Mouse (Mus musculus) mouse embryonic stem cell (cell line): ENCODE data around the gene Gm19935.

Experiments used
- in situ Hi-C, 2 experiments: fragments of 300-500 bp; cut with MboI; formaldehyde crosslinking; loops; 1 replicate in 1 of 2; 3 replicates in 1 of 2; pipeline ENCODE4 v1.14.3; 2019 to 2020; ENCODE audit warnings: low sequenced_read_pairs in 2 of 2, low pct_unique_long_range_greater_than_20kb in 1 of 2, mixed read lengths in 1 of 2; ENCODE audit not compliant: unreplicated experiment in 1 of 2

Gene Gm19935

DNA sequence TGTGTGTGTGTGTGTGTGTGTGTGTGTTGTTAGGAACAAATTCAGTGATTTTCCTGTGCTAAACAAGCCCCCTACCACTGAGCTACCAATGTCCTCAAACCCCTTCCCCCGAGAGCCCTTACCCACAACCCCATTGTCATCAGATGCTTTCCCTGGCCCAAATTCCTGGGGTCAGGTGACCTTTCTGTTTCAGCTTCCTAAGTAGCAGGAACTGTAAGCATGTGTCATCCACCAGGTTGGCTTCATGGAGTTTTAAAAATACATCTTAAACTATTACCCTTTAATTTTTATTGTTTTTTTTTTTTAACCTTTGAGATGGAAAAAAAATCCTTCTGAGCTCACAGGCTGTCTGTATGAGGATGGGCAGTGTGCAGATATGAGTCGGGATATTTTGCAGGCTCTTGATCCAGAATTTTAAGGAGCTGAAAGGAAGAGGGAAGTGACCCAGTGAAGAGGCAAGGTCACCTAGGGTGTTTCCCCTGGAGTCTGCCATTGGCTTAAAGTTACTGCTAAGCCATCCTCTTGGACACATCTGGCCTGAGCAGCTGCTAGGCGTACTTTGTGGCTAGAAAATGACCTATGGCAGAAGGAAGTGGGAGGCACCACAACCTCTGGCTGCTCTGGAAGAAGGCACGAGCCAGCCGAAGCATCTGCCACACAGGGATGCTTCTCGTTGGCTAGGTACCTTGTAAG, 16.6 kb upstream of the Gm19935 start:
- in situ Hi-C loops: loop anchor here (10.0 to 25.0 kb wide), 2 partner anchors 101 to 104 kb away; no protein-coding TSS in a partner anchor

DNA sequence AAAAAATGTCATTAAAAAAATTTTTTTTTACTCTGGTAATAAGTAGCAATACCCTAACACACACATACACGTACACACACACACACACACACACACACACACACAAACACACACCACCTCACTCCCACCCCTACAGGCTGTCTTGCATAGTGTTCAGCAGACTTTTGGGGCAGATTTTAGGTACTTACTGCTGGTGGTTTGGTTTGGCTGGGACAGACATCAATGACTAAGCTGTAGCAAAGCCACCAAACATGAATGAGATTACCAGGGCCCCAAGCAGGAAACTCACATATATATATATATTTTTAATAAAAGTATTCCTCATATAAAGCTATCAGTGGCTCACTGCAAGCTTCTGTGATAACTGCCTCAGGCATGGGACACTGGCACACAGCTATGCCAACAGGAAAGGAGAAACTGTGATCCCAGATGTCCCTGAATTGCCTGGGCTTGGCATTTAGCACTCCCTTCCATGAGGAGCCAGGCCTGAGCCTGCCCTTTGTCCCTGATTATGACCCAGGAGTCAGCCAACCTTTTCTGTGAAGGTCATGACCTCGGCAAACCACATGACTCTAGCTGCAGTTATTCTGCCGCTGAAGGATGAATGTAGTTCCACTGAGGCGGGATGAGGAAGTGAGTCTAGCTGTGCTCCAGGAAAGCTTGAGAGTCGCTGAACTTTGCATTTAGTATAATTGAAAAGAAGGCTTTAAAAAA, 15.5 kb upstream of the Gm19935 start:
- in situ Hi-C loops: loop anchor here (10.0 to 25.0 kb wide), 2 partner anchors 102 to 105 kb away; no protein-coding TSS in a partner anchor

DNA sequence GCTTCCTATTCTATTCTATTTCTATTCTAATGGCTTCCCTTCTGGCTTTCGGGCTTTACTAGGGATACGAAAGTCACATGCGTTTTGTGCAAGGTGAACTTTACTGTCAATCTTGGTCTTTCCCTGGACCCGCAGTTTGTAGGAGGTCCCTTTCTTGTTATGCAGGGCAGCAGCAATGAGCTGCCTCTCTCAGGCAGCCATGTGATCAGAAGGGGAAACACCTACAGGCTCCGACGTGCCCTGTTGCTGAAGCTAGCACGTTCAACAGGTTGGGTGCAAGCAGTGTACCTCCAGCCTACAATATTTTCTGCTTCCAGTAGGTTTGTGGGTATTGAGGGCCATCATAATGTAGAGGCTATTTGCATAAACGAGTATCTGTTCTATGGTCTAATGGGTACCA, 13.8 kb upstream of the Gm19935 start:
- in situ Hi-C loops: loop anchor here (10.0 to 25.0 kb wide), 2 partner anchors 104 to 106 kb away; no protein-coding TSS in a partner anchor

DNA sequence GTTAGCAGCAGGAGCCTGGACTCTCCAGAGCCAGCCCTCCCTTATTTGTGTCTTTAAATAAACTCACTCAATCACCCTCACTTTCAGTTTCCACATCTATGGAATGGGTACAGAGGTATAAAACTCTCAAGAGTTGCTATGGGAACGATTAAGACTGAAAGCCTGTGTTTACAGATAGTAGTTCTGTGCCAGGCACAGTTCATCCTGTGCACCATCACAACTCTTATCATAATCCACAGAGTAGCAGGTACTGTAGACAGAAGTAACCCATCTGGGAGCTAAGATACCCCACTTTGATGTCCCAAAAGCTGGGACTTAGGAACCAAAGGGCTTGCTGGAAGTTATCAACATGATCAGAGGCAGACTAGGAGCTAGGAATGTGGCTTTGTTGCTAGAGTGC, 12.6 kb upstream of the Gm19935 start:
- in situ Hi-C loops: loop anchor here (10.0 to 25.0 kb wide), 2 partner anchors 105 to 107 kb away; no protein-coding TSS in a partner anchor

DNA sequence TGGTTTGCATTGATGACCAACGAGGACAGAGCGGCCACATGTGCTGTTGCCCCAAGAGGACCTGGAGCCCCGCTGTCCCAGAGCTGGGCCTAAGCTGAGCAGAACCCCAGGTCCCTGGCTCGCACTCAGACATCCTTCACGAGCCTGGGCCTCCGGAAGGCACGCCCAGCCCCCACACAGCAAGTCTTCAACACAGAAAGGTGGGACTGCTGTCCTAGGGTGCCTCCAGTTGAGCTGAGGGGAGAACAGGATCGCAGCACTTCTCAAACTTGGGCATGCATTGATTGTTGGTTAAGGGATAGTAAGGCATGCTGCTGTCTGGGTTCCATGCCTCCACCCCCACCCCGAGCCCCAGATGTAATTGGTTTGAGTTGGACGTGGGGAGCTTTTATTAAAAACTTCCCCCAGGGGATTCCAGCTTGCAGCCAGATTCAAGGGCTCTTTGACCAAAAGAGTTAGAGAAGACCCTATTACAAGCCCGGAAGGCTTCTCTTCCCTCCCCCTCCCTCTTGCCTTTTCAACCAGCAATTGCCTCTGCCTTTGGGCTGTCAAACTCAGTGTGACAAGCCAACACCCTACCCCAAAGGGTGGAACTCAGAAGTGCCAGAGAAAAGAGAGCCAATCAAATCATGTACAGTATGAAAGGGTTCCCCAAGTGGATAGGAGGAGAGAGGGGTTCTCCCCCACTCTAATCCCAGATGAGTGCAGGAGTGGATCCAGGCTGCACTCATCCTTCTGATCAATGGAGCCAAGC, 12.0 kb upstream of the Gm19935 start:
- in situ Hi-C loops: loop anchor here in 1 of 2 experiments (25.0 kb wide), 1 partner anchor 108 kb away; no protein-coding TSS in a partner anchor

DNA sequence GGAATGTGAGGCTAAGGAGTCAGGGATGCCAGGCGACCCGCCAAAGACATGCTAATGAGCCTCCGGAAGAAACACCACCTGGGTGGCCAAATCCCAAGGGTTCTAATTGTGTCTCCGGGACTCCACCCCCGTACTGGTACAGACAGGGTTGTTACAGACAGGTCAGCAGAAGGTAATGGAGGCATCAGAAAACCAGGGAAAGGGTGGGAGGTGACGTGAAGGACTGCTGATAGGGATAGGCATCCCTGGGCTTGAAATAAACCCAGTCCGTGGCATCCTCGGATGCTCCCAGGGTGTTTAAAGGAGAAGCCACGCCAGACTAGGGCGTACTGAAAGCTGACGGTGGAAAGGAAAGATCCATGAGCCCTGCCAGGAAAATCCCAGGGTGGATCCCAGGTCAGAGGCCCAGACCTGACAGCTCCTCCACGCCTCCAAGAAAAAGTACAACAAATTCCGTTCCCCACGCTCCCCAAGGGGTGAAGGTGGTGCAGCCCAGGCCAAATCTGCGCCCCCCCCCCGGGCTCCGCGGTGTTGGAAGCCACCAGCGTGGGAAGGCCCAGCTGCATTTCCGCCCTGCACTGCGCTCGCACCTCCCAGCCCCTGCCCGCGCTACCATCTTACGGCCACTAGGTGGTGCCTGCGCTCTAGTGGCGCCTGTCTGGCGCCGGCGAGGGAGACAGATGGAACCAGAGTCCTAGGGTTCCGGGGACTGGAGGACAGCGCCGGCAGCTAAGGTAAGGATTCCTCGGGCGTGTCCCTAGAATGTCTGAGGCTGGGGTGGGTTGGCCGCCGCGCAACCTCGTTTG, 11.2 kb upstream of the Gm19935 start, which contains the start of gene Chd9:
Gene Chd9, plus strand, starts transcription at position 172 of the 806 bp plus-strand sequence.
- in situ Hi-C loops: loop anchor here in 1 of 2 experiments (25.0 kb wide), 1 partner anchor 109 kb away; no protein-coding TSS in a partner anchor

DNA sequence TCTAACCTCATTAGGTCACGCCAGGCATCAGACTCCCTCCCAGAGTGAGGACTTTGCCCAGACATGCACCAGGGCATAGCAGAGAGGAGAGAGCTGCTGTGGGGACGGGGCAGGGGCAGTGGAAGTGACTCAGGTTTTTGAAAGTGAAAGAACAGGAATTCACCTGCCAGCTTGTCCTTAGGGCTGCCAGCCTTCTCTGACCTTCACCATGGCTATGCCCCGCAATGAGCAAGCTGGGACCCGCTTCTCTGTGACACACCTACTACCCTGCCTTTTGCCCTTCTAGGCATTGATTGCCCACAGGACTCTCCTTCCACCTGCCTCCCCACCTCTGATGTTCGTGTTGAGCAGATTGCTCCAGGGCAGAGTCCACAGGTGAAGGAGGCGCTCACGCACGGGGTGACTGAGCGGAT, 8.3 kb upstream of the Gm19935 start:
- in situ Hi-C loops: loop anchor here in 1 of 2 experiments (25.0 kb wide), 1 partner anchor 112 kb away; no protein-coding TSS in a partner anchor

DNA sequence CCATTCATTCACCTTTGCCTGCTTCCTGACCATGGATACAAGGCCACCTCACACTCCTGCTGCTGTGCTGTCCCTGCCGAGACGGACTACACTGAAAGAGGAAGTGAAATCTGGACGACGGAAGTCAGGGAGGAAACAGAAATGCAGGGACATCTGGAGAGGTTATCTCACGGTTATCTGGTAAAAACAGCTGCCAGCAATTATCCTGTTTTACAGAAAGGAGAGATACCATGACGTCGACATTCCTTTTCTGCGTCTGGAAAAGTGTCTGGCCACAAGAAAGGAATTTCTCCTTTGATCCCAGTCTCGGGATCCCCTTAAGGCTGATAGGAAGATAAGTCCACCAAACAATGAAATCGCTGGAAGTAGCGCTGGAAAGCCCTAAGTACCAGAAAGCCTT, 5.2 kb upstream of the Gm19935 start:
- in situ Hi-C loops: loop anchor here in 1 of 2 experiments (25.0 kb wide), 1 partner anchor 315 kb away; no protein-coding TSS in a partner anchor

DNA sequence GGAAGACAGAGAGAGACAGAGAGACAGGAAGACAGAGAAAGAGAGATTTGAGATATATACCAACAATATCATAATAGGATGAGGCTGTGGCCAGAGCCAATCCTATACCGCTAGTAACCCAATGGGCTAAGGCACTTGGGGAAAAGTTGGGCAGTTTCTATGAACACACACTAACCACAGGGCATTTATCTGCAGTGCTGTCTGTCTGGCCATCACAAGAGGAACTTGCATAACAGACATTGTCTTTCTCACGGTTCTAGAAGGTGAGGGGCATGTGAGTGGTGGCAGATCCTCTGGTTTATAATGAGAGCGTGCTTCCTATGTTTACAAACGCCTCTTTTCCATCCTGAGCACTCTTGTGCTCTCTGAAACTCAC, 3.1 kb upstream of the Gm19935 start:
- in situ Hi-C loops: loop anchor here in 1 of 2 experiments (25.0 kb wide), 1 partner anchor 317 kb away; no protein-coding TSS in a partner anchor

DNA sequence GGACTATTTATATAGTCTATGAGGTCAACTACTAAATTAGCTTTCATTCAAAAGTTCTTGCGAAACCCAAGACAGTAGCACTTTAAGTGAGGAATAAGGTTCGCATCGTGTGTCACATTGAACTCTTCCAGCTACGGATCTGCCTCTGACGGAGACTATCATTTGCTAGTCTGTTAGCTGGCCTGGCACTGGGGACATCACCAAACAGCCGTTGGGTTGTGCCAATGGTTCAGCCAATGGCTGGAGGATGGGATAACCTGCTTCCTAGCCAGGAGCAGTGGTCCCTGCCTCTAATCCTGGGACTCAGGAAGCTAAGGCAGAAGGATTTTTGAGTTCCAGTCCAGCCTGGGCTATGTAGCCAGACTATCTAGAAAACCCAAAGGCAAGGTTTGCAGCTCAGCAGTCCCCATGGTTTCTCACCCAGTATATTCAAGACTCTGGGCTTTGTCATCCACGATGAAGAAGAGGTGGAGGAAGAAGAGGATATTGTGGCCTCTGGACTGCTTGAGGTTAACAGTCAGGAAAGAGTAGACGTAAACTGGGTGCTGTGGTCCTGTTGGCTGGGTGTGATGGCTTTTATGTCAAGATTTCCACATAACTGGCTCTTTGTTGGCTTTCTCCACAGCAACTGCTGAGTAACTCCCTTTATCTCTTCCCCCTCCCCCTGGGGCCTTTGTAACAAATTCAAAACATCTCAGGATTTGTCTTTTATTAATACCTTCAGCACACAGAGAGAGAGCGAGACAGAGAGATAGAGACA, 2.5 kb upstream of the Gm19935 start:
- in situ Hi-C loops: loop anchor here in 1 of 2 experiments (25.0 kb wide), 1 partner anchor 318 kb away; no protein-coding TSS in a partner anchor

DNA sequence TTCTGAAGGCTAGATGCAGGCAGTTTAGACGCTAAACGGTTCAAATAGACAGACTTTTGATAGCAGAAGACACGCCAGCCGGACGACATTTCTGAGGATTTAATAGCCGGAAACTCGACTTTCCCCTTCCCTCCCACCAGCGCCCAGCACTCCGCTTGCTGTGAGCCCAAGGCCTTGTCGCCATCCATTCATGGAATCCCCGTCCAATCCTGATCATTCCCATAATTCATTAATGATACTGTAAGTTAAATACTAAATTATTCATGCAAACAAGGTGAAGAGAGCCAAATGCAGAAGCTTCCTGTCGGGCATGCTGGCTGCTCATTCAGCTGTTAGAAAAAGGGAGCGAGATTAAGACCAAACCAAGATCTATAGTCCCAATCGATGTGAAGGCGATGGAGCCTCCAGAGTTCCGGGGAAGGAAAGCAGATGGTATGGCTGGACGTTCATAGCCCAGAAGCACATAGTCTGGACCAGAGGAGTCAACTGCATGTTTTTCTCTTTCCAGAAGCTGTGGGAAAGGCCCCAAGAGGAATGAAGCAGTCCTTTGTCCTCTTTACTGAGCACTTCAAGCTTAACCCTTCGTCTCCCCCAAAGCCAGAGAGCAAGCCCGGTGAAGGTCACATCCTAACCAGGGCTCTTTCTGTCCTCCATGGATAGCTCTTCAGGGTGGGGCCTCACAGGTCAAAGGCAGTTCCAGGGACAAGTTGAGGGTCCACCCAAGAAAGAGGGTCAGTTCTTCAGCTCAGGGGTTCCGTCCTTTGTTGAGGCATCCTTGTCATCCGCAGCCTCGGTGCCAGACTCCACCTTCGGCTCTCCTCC, 921 bp downstream of the Gm19935 start:
- in situ Hi-C loops: loop anchor here in 1 of 2 experiments (25.0 kb wide), 1 partner anchor 321 kb away; no protein-coding TSS in a partner anchor

DNA sequence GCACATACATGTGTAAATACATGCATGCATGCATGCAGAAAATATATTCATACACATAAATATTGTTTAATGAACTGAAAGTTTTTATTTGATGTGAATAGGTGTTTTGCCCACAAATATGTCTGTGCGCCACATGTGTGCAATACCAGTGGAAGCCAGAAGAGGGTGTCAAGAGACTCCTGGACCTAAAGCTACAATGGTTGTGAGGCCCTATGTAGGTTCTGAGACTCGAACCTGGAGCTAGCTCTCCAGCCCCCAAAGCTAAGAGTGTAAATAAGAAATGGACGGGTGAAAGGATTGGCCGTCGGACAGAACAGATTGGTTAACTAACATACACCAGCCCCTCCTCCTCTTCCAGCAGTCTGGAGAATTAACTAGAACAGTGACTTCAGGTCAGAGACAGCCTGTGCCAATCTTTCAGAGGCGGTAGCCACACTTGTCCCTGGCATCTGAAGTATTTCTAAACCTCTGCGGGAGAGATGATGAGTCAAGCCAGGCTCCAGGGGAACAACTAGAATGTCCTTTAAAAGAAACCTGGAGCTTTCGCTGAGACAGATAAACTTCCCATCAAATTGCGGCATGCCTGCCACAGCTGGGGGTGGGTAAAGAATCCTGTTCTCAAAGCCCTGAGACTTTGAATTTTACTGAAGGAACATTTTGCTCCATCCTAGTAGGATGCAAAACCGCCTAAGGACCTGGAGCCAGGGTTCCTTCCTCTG, 3.4 kb downstream of the Gm19935 start:
- in situ Hi-C loops: loop anchor here in 1 of 2 experiments (25.0 kb wide), 1 partner anchor 324 kb away; no protein-coding TSS in a partner anchor

DNA sequence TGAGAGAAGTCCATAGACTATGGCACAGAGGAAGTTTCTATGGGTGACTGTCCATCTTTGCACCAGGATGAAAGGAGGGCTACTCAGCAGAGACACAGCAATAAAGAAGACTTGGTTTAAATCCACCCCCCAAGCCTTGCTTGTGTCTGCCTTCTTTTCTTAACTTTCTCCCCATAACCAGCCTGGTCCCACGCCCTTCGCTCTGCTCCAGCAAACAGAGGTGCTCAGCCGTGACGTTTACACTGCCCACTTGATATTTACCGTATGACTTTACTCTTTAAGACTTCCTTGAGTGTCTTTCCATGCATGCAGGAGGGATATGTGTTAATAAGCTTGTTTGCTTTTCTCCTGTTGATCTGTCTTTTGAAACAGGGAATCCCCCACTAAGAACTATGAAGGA, 17.7 kb downstream of the Gm19935 start:
- in situ Hi-C loops: loop anchor here in 1 of 2 experiments (10.0 kb wide), 1 partner anchor 795 kb away; no protein-coding TSS in a partner anchor

DNA sequence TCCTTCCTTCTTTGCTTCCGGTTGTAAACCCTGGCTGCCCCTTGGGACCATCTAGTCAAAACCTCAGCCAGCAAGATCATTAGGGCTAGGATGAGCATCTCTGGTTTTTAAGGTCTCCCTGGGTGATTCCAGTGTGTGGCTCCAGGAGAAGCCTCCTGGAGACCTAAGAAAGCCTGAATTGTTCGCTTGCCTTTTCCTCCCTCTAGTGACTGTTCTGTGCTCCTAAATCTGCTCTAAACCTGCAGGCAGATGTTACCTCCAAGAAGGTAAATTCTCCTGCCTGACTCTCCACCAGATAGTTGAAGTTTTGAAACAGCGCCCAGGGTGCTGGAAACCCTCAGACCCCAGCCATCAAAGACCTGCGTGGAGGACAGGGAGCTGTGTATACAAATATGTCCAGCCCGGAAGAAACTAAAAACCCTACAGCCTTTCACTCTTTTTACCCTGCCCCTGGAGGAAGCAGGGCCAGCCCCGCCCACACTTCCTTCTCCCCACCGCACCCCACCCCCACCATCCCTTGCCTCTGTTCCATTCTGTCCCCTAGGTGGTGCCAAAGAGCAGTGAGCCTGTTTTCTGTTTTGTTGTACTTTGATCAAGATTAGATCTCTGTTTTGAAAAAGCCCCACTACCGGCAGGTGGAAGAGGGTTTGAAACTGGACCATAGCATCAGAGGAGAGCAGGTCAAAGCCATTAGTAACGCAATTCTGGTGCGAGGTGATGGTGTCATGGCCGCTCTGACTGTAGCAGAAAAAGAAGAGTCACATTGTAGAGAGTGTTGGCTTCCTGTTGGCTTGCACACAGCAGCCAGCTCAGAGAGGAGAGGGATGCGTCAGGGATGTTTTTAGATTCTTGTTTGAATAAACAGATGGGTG, 22.0 kb downstream of the Gm19935 start:
- in situ Hi-C loops: loop anchor here in 1 of 2 experiments (10.0 kb wide), 1 partner anchor 790 kb away; no protein-coding TSS in a partner anchor
